ENCODE assay signal across 8 mouse cellular contexts in genomic region chr9:102726811-102727210, GRCm38 (mm10). TPM values are rescaled to one million over a fixed set of nuclear protein-coding genes. Genes with fewer than 3 reads are reported as not detected.
A peak's percentile ranks its signal among the peaks of the same experiment; 100 is the strongest.
DNase-seq lines count a peak whose midpoint lies in the region; ATAC-seq lines count a peak whose summit lies in the region.

No protein-coding gene starts in this region.

- peak overlapping the region; percentile 85 for H3K27ac ChIP-seq in intestine, embryonic 15.5 days
- H3K27ac ChIP-seq in midbrain, embryonic 12.5 days (replicated peaks): peak overlapping the region; percentile 73

- no peaks in the 10 kb centered on the region for H3K27me3 ChIP-seq in intestine, embryonic 15.5 days (replicated peaks)
- no peaks in the 10 kb centered on the region for H3K27me3 ChIP-seq in midbrain, embryonic 12.5 days

- DNase-seq in gastrocnemius, postnatal 10 days: peak; percentile 6
- DNase-seq in gastrocnemius, postnatal 14 days: no peak
- peak; percentile 8 for DNase-seq in NIH3T3 (ENCODE audit: low read depth)
- DNase-seq in thymus, postnatal 4 days: no peak
- DNase-seq in left cerebral cortex, postnatal 14 days (ENCODE audit: low spot score in 2 of 2): no peak
- no peak for DNase-seq in testis, postnatal 14 days (ENCODE audit: low spot score)

- no peak overlapping the region for H3K9ac ChIP-seq in intestine, embryonic 15.5 days
- H3K9ac ChIP-seq in midbrain, embryonic 12.5 days (replicated peaks): peak overlapping the region; percentile 48; the same call in 1 of the 2 replicates

- no peaks in the 10 kb centered on the region for H3K9me3 ChIP-seq in intestine, embryonic 15.5 days
- no peaks in the 10 kb centered on the region for H3K9me3 ChIP-seq in midbrain, embryonic 12.5 days

- H3K4me2 ChIP-seq in intestine, embryonic 15.5 days (replicated peaks): no peak overlapping the region
- H3K4me2 ChIP-seq in midbrain, embryonic 12.5 days (replicated peaks): 0 out of 2 replicates have a peak overlapping the region, but pooled peaks have one; percentile 34

- intact Hi-C loops in gastrocnemius, postnatal 14 days (cut with DNase I; ENCODE audit: low total_unique reads): no loop called here
- intact Hi-C loops in left cerebral cortex, postnatal 14 days (cut with DNase I): no loop called here

- WGBS in intestine, embryonic 15.5 days: 54% methylated on average over 3 of the region's 3 CpGs
- 56% methylated on average over 3 of the region's 3 CpGs for WGBS in midbrain, embryonic 12.5 days

- ATAC-seq in intestine, embryonic 15.5 days: no peak; the same call in 1 of the 2 replicates
- ATAC-seq in midbrain, embryonic 12.5 days (ENCODE audit: low FRiP score, low read depth): no peak

- no peak overlapping the region for H3K4me3 ChIP-seq in intestine, embryonic 15.5 days (replicated peaks)
- peak overlapping the region; percentile 13; the same call in 1 of the 2 replicates for H3K4me3 ChIP-seq in midbrain, embryonic 12.5 days

- H3K4me1 ChIP-seq in intestine, embryonic 15.5 days (replicated peaks): peaks cover 66% of the 10 kb centered on the region
- peaks cover 53% of the 10 kb centered on the region for H3K4me1 ChIP-seq in midbrain, embryonic 12.5 days

- peaks cover 59% of the 10 kb centered on the region for H3K36me3 ChIP-seq in intestine, embryonic 15.5 days
- H3K36me3 ChIP-seq in midbrain, embryonic 12.5 days: peaks cover 100% of the 10 kb centered on the region

RNA-seq across cellular contexts. Expression of gene Amotl2, which starts 10.3 kb away (rescaled TPM):
- total RNA-seq in gastrocnemius, postnatal 10 days (2021): 10 to 100 TPM; 32.9 to 43.7 TPM
- 10 to 100 TPM; 19.4 to 25.0 TPM for total RNA-seq in gastrocnemius, postnatal 14 days (2021)
- 31.8 and 32.9 TPM in 2 replicates for polyA plus RNA-seq in intestine, embryonic 15.5 days (2015; fragmentation: Nextera tagmentation; extraction: Ambion mirVana)
- polyA plus RNA-seq in midbrain, embryonic 12.5 days (2016; fragmentation: Nextera tagmentation; extraction: Ambion mirVana): 108 and 114 TPM in 2 replicates
- 10 to 100 TPM; 16.7 to 19.5 TPM for total RNA-seq in left cerebral cortex, postnatal 14 days (2021)

Comparison
In these comparisons a context has a peak if more than half of its experiments do, and no peak if none do; other contexts are left out.
1. DNase-seq: peak in gastrocnemius, postnatal 10 days (single experiment) and NIH3T3 (single experiment); none in gastrocnemius, postnatal 14 days (single experiment), thymus, postnatal 4 days (single experiment), left cerebral cortex, postnatal 14 days (0 of 2) and testis, postnatal 14 days (single experiment).